Mouse (Mus musculus): ENCODE measurements around the gene Mcam. TPM values are rescaled to one million over a fixed set of nuclear protein-coding genes. Genes with fewer than 3 reads are reported as not detected.

Gene Mcam
- under 1 TPM in 1 of 2 experiments, not detected in 1; 0.16 TPM for total RNA-seq (2023)

GRCm38 (mm10) chr9:44134101-44134850, at the start of gene Mcam:
Gene Mcam (plus strand): TSS chr9:44134469.

GRCm38 (mm10) chr9:44101490-44101889, 32.8 kb upstream of the Mcam start, which contains the start of gene Mfrp:
Gene Mfrp (plus strand): TSS chr9:44101729.

GRCm38 (mm10) chr9:44107110-44107509, 27.2 kb upstream of the Mcam start, which contains the start of gene C1qtnf5:
Gene C1qtnf5 (plus strand): TSS chr9:44107245.

GRCm38 (mm10) chr9:44113105-44113789, 21.0 kb upstream of the Mcam start, which contains the start of the genes Gm49380 and Rnf26:
Gene Gm49380 (minus strand): TSS chr9:44113500.
Gene Rnf26 (minus strand): TSS chr9:44113517.

Other genes starting within 250 kb of the Mcam start
- gene Thy1, start 91.1 kb upstream of the Mcam start, total RNA-seq (2023), result 1 to 10 TPM; 3.4 to 8.3 TPM
- gene Usp2, start 67.4 kb upstream of the Mcam start, total RNA-seq (2023), result 1 to 10 TPM; 4.6 to 7.1 TPM
- gene Mfrp, start 32.7 kb upstream of the Mcam start, total RNA-seq (2023), result not detected
- not detected for gene C1qtnf5, start 27.2 kb upstream of the Mcam start, total RNA-seq (2023)
- gene Gm49380, start 21.0 kb upstream of the Mcam start, total RNA-seq (2023), result not detected
- 10 to 100 TPM; 13.9 to 14.0 TPM for gene Rnf26, start 21.0 kb upstream of the Mcam start, total RNA-seq (2023)
- gene Cbl, start 99.6 kb downstream of the Mcam start, total RNA-seq (2023), result 100 to 1,000 TPM; 223 to 230 TPM
- not detected for gene Ccdc153, start 106.2 kb downstream of the Mcam start, total RNA-seq (2023)
- gene Pdzd3, start 117.0 kb downstream of the Mcam start, total RNA-seq (2023), result under 1 TPM; 0.49 to 0.58 TPM
- gene Nlrx1, start 134.1 kb downstream of the Mcam start, total RNA-seq (2023), result 10 to 100 TPM; 39.1 to 44.7 TPM
- gene Abcg4, start 154.1 kb downstream of the Mcam start, total RNA-seq (2023), result not detected
- gene Hinfp, start 171.2 kb downstream of the Mcam start, total RNA-seq (2023), result 10 to 100 TPM; 30.5 to 31.9 TPM
- 10 to 100 TPM; 25.9 to 31.5 TPM for gene C2cd2l, start 185.8 kb downstream of the Mcam start, total RNA-seq (2023)
- gene Dpagt1, start 191.6 kb downstream of the Mcam start, total RNA-seq (2023), result 10 to 100 TPM; 19.9 to 29.9 TPM
- 10 to 100 TPM; 21.6 to 22.2 TPM for gene H2afx, start 200.2 kb downstream of the Mcam start, total RNA-seq (2023)
- 10 to 100 TPM; 19.4 to 20.5 TPM for gene Hmbs, start 209.8 kb downstream of the Mcam start, total RNA-seq (2023)
- 10 to 100 TPM; 42.6 to 42.7 TPM for gene Vps11, start 227.2 kb downstream of the Mcam start, total RNA-seq (2023)
- gene Hyou1, start 245.0 kb downstream of the Mcam start, total RNA-seq (2023), result 100 to 1,000 TPM; 109 TPM

Data from monocyte, adult 59 days (primary cell).